Mouse (Mus musculus) brain, embryonic 14.5 days (tissue): ENCODE results near the gene Tmbim7.

Experiments
- CTCF ChIP-seq: fragments of 200-500 bp; IDR thresholded peaks from 2 replicates; pipeline ENCODE4 v1.5.1; 2012; ENCODE audit warnings: inconsistent platforms, mild to moderate bottlenecking, moderate library complexity, borderline replicate concordance; ENCODE audit not compliant: insufficient read depth, insufficient read length; ENCODE audit errors: extremely low read depth
- POLR2A ChIP-seq: fragments of 200-500 bp; IDR thresholded peaks from 2 replicates; pipeline ENCODE4 v1.6.1; 2012; ENCODE audit warnings: mild to moderate bottlenecking, inconsistent platforms, borderline replicate concordance; ENCODE audit not compliant: poor library complexity, insufficient read depth, insufficient read length, severe bottlenecking; ENCODE audit errors: extremely low read depth

DNA sequence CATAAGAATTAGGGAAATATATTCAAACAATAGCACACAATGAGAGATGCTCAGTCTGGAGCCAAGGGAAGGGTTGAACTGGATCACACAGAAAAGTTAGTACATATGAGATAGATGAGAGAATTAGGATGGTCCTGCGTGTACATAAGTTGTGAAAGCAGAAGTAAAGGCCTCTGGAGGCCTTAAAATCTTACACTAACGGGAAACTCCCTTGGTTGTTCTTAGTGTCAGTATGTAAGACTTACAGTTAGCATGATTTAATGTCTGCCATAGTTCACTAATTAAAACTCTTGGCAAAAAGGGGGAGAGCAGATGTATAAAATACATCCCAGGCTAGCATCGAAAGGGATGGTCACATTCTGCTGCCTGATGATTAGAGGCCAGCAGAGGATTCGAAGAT is 2.8 kb downstream of the Tmbim7 start:
- TF ChIP-seq POLR2A (no peak), CTCF (no peak)
